Mouse (Mus musculus) megakaryocyte, embryonic 14.5 days (primary cell): Measurements from ENCODE around the gene Slc26a1. TPM values are rescaled to one million over a fixed set of nuclear protein-coding genes. Genes with fewer than 3 reads are reported as not detected.
A peak's percentile ranks its signal among the peaks of the same experiment; 100 is the strongest.

Experiments used
- H3K27me3 ChIP-seq: replicated peaks from 2 replicates; pipeline ENCODE3; 2012; ENCODE audit warnings: inconsistent platforms
- H3K36me3 ChIP-seq: replicated peaks from 2 replicates; pipeline ENCODE3; 2012; ENCODE audit warnings: low read length, inconsistent platforms, mixed read lengths
- H3K4me1 ChIP-seq: 2 replicates; pipeline ENCODE4 v1.6.1; 2012; ENCODE audit warnings: inconsistent platforms
- H3K4me3 ChIP-seq: replicated peaks from 2 replicates; pipeline ENCODE3; 2012; ENCODE audit warnings: moderate library complexity, mild to moderate bottlenecking, inconsistent platforms
- H3K9me3 ChIP-seq: 2 replicates; pipeline ENCODE4 v1.6.1; 2012; ENCODE audit warnings: inconsistent platforms
- FLI1 ChIP-seq: IDR thresholded peaks from 2 replicates; pipeline ENCODE4 v1.6.1; 2012; ENCODE audit warnings: low read length, inconsistent platforms, mixed read lengths
- GATA1 ChIP-seq: IDR thresholded peaks from 3 replicates; pipeline ENCODE4 v1.6.1; 2012; ENCODE audit warnings: mixed read lengths, low read length, inconsistent platforms, borderline replicate concordance
- polyA plus RNA-seq: library from polyadenylated mRNA; stranded (reverse); fragments of >175 nt; gene quantifications from 2 replicates; pipeline ENCODE4 v1.2.3, GENCODE M21; 2012; ENCODE audit warnings: low replicate concordance; ENCODE audit not compliant: insufficient read depth

Gene Slc26a1
- polyA plus RNA-seq, 1 experiment, result not detected

- H3K27me3 ChIP-seq, result peaks cover 40% of the 10 kb centered on the region
- H3K4me1 ChIP-seq, result no peaks in the 10 kb centered on the region; the same call in 1 of the 2 replicates
- no peaks in the 10 kb centered on the region for H3K36me3 ChIP-seq
- H3K4me3 ChIP-seq, result no peak overlapping the region
- TF ChIP-seq GATA1, result no peak
- no peak for TF ChIP-seq FLI1
- no peaks in the 10 kb centered on the region for H3K9me3 ChIP-seq
Observed at GRCm38 (mm10) chr5:108708419-108708818, 33.0 kb upstream of the Slc26a1 start.

- no peak for TF ChIP-seq FLI1
- TF ChIP-seq GATA1, result no peak
- no peaks in the 10 kb centered on the region for H3K36me3 ChIP-seq
- no peaks in the 10 kb centered on the region for H3K9me3 ChIP-seq
- H3K27me3 ChIP-seq, result peaks cover 41% of the 10 kb centered on the region
- no peak overlapping the region for H3K4me3 ChIP-seq
- H3K4me1 ChIP-seq, result no peaks in the 10 kb centered on the region; the same call in 1 of the 2 replicates
Observed at GRCm38 (mm10) chr5:108707758-108708157, 32.4 kb upstream of the Slc26a1 start.

GRCm38 (mm10) chr5:108703754-108704626 lies 28.6 kb upstream of the Slc26a1 start:
- H3K4me1 ChIP-seq, result no peaks in the 10 kb centered on the region; the same call in 1 of the 2 replicates
- H3K36me3 ChIP-seq, result no peaks in the 10 kb centered on the region
- TF ChIP-seq GATA1, result no peak
- no peak for TF ChIP-seq FLI1
- H3K27me3 ChIP-seq, result peaks cover 54% of the 10 kb centered on the region
- no peaks in the 10 kb centered on the region for H3K9me3 ChIP-seq
- H3K4me3 ChIP-seq, result no peak overlapping the region

- Histone ChIP-seq H3K4me3 (no peak overlapping the region), H3K27me3 (peaks cover 66% of the 10 kb centered on the region), H3K9me3 (no peaks in the 10 kb centered on the region), H3K4me1 (peaks cover under 1% of the 10 kb centered on the region; the same call in 1 of the 2 replicates), H3K36me3 (no peaks in the 10 kb centered on the region)
- TF ChIP-seq FLI1, result no peak
- TF ChIP-seq GATA1, result no peak
Observed at GRCm38 (mm10) chr5:108701341-108702021, 26.1 kb upstream of the Slc26a1 start.

- Histone ChIP-seq H3K4me3 (no peak overlapping the region), H3K4me1 (peaks cover 11% of the 10 kb centered on the region; the same call in 1 of the 2 replicates), H3K9me3 (no peaks in the 10 kb centered on the region), H3K27me3 (peaks cover 74% of the 10 kb centered on the region), H3K36me3 (no peaks in the 10 kb centered on the region)
- TF ChIP-seq GATA1 (no peak), FLI1 (no peak)
Observed at GRCm38 (mm10) chr5:108700346-108700745, 25.0 kb upstream of the Slc26a1 start.

GRCm38 (mm10) chr5:108697341-108697753 lies 22.0 kb upstream of the Slc26a1 start:
- no peaks in the 10 kb centered on the region for H3K9me3 ChIP-seq
- peaks cover 88% of the 10 kb centered on the region for H3K27me3 ChIP-seq
- TF ChIP-seq GATA1, result no peak
- TF ChIP-seq FLI1, result no peak
- no peaks in the 10 kb centered on the region for H3K36me3 ChIP-seq
- H3K4me3 ChIP-seq, result no peak overlapping the region
- H3K4me1 ChIP-seq, result peaks cover 37% of the 10 kb centered on the region

GRCm38 (mm10) chr5:108696542-108696941 lies 21.2 kb upstream of the Slc26a1 start:
- no peaks in the 10 kb centered on the region for H3K36me3 ChIP-seq
- H3K4me3 ChIP-seq, result no peak overlapping the region
- H3K27me3 ChIP-seq, result peaks cover 83% of the 10 kb centered on the region
- TF ChIP-seq GATA1, result no peak
- no peak for TF ChIP-seq FLI1
- no peaks in the 10 kb centered on the region for H3K9me3 ChIP-seq
- H3K4me1 ChIP-seq, result peaks cover 45% of the 10 kb centered on the region

- peaks cover 78% of the 10 kb centered on the region for H3K27me3 ChIP-seq
- no peaks in the 10 kb centered on the region for H3K36me3 ChIP-seq
- TF ChIP-seq GATA1 (no peak), FLI1 (no peak)
- H3K4me1 ChIP-seq, result peaks cover 48% of the 10 kb centered on the region
- no peak overlapping the region for H3K4me3 ChIP-seq
- no peaks in the 10 kb centered on the region for H3K9me3 ChIP-seq
Observed at GRCm38 (mm10) chr5:108695861-108696260, 20.5 kb upstream of the Slc26a1 start.

- Histone ChIP-seq H3K36me3 (no peaks in the 10 kb centered on the region), H3K4me3 (peak overlapping the region; percentile 91), H3K4me1 (peaks cover 48% of the 10 kb centered on the region), H3K27me3 (peaks cover 68% of the 10 kb centered on the region), H3K9me3 (no peaks in the 10 kb centered on the region)
- TF ChIP-seq FLI1 (no peak), GATA1 (no peak)
Observed at GRCm38 (mm10) chr5:108694352-108695261, 19.2 kb upstream of the Slc26a1 start.
